Mouse (Mus musculus) layer of hippocampus, adult 11-12 months (tissue): ENCODE data around the gene Pcdh15.

ENCODE experiments used
- DNase-seq: peaks from one replicate; pipeline ENCODE4 v3.0.0; 2022; ENCODE audit warnings: low spot score

The Pcdh15 gene

GRCm38 (mm10) chr10:73947799-73948198 is 848.7 kb downstream of the Pcdh15 start:
- DNase-seq = no peak

- no peak for DNase-seq
These were observed 854.2 kb downstream of the Pcdh15 start for GRCm38 (mm10) chr10:73953362-73953761.

- DNase-seq = no peak
These were observed 884.9 kb downstream of the Pcdh15 start for GRCm38 (mm10) chr10:73984057-73984456.

DNA sequence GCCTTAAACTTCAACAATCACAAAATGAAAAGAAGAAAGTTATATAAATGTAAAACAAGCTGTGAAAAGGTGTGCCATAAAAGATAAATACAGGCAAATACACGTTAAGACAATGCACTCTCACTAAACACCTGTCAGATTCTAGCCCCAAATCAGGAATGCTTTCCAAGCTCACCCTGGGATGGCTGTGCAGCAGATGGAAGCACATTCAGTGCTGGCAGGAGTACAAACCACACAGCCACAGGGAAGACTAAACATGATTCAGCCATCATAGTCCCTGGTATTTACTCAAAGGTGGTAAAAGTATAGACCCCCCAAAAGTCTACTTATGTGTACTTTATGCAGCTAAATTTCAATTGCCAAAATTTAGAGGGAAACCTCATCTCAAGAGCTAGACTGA is 909.7 kb downstream of the Pcdh15 start:
- DNase-seq = peak; percentile 13

- no peak for DNase-seq
These were observed 923.9 kb downstream of the Pcdh15 start for GRCm38 (mm10) chr10:74023091-74023490.

DNA sequence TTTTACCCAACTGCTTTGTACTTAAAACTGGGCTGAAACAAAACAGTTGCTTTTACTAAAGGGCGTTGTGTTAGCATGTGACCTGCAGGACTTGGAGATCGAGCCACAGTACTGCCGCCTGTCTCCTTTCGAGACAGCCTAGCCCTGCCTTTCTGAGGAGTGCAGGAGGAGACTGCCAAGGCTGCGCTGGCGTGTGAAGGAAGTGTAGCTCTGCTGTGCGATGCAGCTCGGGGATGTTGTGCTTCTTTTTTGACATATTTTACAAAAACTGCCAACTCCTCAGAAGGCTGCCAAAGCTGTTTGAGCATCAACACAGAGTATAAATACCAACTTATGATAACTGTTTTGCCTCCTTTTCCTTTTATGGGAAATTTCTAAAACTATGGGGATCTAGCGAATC is 953.9 kb downstream of the Pcdh15 start:
- DNase-seq = peak; percentile 11

- DNase-seq = peak; percentile 16
These were observed 987.5 kb downstream of the Pcdh15 start for GRCm38 (mm10) chr10:74086653-74087052.

GRCm38 (mm10) chr10:74098296-74098695 is 999.2 kb downstream of the Pcdh15 start:
- DNase-seq = no peak

DNA sequence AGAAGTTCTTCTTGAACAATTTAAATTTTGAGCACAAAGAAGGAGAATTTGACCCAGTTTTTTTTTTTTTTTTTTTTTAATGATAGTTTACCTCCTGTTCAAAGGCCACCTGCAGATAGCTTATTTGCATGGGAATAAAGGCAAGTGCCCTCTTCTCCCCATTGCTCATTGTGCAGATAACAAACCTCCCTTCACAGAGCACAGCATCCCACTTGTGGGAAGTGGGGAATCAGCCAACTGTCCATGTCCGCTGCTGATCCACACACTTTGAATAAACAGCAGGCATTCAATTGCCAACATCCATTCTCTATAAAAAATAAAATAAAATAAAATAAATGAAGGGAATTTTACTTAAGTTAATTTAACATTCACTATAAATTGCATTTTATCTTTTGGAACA is 1015.0 kb downstream of the Pcdh15 start:
- peak; percentile 7 for DNase-seq

DNA sequence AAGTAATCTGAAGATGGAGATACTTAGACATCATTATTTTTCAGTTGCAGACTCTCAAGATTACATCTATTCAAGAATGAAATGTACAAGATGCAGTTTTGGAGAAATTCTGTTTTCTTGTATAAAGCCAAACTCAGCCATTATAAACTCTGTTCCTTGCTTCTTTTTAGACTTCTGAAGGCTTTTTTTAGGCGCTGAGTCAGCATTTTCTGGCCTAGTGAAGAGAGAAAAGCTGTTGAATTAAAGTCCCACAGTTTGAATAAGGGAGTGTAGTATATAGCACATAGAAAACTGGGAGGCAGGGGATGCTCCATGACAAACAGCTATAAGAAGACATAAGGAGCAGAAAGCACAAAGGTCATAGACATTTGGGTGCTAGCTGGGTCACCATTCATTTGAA is 1017.7 kb downstream of the Pcdh15 start:
- no peak for DNase-seq

- DNase-seq = no peak
These were observed 1024.3 kb downstream of the Pcdh15 start for GRCm38 (mm10) chr10:74123421-74123820.

DNA sequence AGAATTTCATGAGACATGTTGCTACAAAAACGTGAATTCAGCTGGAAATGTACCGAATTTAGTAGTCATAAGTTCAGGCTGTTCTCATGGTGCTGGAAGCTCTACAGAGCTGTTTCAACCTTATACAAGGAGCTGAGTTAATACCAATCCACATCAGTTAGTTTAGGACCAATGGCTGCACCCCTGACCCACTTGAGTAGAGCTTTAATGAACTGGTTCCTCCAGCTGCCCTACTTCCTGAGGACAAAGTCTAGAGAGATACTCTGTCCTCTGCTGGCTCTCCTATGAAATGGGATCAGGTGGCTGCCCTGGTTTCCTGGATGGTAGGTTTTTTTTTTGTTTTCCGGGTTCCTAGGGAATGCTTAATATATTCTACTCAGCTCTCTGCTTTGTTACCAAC is 1030.0 kb downstream of the Pcdh15 start:
- DNase-seq = no peak

- no peak for DNase-seq
These were observed 1030.5 kb downstream of the Pcdh15 start for GRCm38 (mm10) chr10:74129665-74130064.

DNA sequence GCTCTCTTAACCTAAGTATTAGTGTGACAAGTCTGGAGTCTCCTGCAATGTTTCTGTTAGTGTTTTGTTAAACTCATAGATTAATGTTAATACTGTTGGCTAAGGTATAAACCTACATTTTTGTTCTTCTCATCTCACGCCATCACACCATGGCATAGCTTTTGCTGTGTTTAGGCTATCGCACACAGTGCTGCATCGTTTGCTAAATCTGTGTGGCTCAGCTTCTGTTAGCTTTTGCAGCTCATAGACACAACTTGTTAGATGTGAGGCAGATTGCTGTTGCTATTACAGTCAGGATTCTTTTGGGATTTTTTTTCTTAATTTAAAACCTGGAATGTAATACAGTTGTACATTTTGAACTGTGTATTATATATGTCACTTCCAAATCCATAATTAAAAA is 1031.7 kb downstream of the Pcdh15 start:
- DNase-seq = no peak

DNA sequence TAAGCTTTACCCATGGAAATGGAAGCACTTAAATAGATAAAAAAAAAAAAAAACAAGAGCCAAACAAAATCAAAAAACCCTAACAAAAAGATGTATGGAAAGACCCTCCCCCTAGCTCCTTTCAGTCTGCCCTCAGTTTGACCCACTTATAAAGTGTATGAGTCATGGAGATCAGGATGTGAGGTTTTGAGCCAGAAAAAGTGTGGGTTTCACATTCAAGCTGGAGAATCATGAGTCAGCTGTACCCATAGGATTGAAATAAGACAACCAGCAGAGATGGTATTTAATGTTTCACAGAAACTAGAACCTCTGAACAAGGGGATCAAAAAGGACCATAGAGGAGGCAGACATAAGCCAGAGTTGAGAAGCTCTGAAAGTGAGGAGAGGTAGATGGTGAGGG is 1048.8 kb downstream of the Pcdh15 start:
- no peak for DNase-seq

DNA sequence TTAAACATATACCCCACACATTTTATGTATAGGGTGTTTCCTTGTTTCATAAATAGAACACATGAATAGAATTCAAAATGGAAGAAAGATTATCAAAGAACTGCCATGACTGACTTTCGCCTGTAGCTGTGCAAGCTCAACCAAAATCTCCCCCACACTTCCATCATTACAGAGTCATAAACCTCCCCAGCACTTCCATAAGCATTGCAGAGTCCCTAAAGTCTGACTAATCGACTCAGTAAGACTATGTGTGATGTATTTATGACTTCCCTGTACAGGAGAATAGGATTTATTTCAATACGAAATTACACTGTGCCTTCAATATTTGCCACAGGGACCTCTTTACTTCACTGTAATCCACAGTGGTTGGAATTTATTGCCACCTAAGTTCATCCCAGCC is 1082.8 kb downstream of the Pcdh15 start:
- no peak for DNase-seq

- peak; percentile 65 for DNase-seq
These were observed 1104.5 kb downstream of the Pcdh15 start for GRCm38 (mm10) chr10:74203650-74204049.

DNA sequence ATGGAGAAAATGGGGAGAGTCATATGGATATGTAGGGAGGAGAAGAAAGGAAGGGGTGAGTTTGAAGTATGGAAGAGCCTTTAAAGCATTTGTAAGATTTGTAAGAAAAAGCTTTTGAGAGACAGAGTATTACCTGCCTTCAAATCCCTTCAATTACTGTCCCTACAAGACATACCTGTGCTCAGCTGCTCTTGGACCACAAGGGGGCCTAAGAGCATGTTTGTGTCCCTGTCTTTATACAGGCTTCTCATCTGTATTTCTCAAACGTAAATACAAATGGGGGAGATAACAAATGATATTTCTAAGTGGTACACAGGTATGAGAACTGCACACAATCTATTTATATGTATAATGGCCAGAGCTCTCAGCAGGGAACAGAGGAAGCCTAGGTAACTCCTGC is 1118.1 kb downstream of the Pcdh15 start:
- no peak for DNase-seq

- DNase-seq = no peak
These were observed 1121.3 kb downstream of the Pcdh15 start for GRCm38 (mm10) chr10:74220439-74220838.

DNA sequence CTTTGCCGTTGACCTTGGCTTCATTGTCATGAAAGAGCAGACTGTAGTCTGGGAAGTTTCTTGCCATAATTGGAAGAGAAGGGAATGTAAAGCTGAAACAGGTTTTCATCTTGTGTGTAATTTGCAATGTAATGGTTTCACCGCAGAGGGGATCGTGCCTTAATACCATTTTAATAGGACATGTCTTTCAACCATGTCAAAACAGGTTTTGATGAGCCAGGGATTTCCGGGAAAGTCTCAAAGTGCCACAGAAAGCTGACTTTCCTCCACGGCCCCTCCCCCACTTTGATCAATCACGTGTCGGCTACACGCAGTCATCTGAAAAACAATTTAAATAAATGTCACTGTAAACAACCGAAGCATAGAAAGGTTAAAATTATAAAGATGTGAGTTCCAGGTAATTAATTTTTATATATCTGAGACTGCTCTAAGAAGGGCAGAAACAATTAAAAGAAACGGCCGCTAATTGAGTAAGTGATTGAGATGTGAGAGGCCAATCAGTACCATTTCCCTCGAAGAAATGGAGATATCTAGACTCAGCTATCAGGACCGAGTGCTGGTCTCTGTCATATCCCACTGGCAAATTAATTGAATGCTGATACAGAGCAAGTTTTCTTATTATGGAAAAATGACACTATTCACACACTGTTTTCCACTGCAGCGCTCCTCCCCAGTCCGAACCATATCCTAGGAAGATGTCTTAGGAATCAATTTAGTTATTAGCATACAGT is 1158.7 kb downstream of the Pcdh15 start:
- DNase-seq = no peak

GRCm38 (mm10) chr10:74258639-74259038 is 1159.5 kb downstream of the Pcdh15 start:
- DNase-seq = no peak

DNA sequence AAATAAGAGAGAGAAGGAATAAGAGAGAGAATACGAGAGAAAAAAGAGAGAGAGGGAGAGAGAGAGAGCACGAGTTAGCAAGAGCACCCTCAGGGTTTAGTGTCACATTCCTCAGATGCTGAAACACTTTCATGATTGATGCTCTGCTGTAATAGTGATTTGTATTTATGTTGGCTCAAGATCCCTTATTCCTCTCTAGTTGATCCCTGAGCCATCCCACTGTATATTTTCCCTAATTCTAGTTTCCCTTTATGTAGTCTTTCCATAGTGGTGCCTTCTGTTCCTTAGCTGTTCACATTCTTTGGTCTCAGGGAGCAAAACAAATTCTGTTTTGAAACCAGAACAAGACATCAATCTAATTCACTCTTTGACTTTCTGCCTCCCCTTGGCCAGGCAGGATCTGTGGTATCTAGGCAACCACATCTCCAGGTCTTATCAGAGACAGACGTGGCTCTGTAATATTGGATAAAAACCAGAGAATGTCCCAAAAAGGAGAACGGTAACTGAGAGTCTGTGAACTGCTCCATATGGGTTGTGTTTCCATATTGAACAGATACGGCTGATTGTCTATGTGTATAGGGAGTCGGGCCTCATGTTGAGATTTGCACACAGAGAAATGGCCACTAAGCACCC is 1170.6 kb downstream of the Pcdh15 start:
- DNase-seq = no peak

DNA sequence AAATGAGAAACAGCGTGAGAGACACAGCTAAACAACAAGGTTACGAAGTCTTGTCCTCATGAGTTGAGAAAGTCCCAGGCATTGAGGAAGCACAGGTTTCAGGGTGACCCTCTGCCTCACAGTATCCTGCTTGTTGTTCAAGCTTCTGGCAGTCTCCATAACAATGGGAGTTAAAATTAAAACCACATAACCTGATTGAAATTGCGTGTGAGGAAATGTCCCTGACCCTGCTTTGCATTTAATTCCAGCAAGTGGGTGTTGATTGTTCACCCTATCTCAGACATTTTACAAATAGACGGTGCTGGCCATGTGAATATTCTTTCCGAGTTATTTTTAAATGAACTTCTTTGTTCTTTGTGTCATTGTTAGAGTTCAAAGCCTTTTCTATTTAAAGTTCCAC is 1171.8 kb downstream of the Pcdh15 start:
- no peak for DNase-seq

DNA sequence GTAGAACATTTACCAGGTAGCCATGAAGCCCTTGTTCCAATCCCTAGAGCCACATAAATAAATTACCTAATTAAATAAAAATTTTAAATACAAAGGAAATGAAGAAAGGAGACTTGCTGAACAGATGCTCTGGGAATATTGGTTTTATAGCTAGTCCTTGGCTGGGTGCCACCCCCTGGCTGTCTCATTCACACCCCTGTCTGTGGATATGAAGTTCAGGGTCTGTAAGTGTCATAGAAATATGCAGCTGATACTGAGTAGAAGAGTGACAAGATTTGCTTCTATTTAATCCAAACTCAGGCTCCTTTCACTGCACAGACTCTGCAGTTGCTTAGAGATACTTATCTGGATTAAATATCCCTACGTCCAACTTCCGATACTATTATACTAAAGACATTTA is 1205.0 kb downstream of the Pcdh15 start:
- no peak for DNase-seq
